Mouse (Mus musculus): ENCODE data around the gene Hoxa1.

GRCm38 (mm10) chr6:52191860-52192550, 33.9 kb upstream of the Hoxa1 start:
- no peak for TF ChIP-seq CTCF (IDR thresholded peaks at IDR 0.05)
- peak; percentile 21; the same call in 1 of the 2 replicates for TF ChIP-seq POLR2A (IDR thresholded peaks at IDR 0.05; ENCODE audit: insufficient read depth, low read depth, low read length)

All from heart, adult 2 months (tissue).